Mouse (Mus musculus): ENCODE data around the gene Ltbp1.

GRCm38 (mm10) chr17:75177920-75178867 lies 172.8 kb downstream of the Ltbp1 start:
- TF ChIP-seq CTCF (IDR thresholded peaks at IDR 0.05; ENCODE audit: extremely low read depth, insufficient read depth, insufficient read length, insufficient replicate concordance) (no peak), POLR2A (IDR thresholded peaks at IDR 0.05; ENCODE audit: low read depth, low read length) (no peak)

Measured in spleen, adult 2 months (tissue).